Mouse (Mus musculus) right cerebral cortex, postnatal 25 days (tissue): ENCODE measurements around the gene Pla1a.
A peak's percentile ranks its signal among the peaks of the same experiment; 100 is the strongest.
"Not testable (repeated sequence)": the region's sequence is repeated elsewhere in the genome, so short reads cannot be mapped to it uniquely, and the experiment has no call there.

Source experiments
- DNase-seq: peaks from one replicate; pipeline ENCODE4 v3.0.0; 2022

Pla1a gene

GRCm38 (mm10) chr16:38456812-38457567 lies 24.0 kb upstream of the Pla1a start:
- DNase-seq, result no peak

- DNase-seq, result no peak
These were observed 22.8 kb upstream of the Pla1a start, which contains the start of gene Cd80 for GRCm38 (mm10) chr16:38455511-38456418. Gene Cd80 (plus strand): TSS chr16:38455561.

DNA sequence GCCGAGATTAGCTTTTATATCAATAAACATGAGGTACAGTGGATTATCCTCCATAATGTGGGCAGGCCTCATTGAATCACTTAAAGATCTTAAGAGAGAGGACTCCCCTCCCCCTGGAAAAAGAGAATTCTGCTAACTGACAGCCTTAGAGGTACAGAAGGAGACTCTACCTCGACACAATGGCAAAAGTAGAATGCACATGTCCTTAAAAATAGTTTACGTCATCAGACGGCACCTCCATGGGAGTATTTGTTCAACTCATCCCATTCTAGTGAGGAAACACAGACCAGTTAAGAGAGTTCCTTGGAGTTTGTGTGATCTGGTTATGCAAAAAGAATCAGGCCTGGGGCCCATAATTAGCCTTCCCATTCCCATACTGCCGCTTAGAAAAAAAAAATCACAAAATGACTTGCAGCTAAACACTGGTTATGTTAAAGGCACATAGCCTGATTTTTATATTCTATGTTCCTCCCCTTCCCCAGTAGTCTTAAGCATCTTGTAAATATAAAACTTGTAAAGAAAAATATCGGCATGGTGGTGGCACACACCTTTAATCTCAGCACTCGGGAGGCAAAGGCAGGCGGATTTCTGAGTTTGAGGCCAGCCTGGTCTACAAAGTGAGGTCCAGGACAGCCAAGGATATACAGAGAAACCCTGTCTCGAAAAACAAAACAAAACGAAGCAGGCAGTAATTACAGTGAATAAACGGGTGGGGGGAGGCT lies 21.7 kb upstream of the Pla1a start:
- no peak for DNase-seq

- DNase-seq, result no peak
These were observed 21.0 kb upstream of the Pla1a start for GRCm38 (mm10) chr16:38453952-38454351.

- no peak for DNase-seq
These were observed 20.2 kb upstream of the Pla1a start for GRCm38 (mm10) chr16:38453203-38453553.

DNA sequence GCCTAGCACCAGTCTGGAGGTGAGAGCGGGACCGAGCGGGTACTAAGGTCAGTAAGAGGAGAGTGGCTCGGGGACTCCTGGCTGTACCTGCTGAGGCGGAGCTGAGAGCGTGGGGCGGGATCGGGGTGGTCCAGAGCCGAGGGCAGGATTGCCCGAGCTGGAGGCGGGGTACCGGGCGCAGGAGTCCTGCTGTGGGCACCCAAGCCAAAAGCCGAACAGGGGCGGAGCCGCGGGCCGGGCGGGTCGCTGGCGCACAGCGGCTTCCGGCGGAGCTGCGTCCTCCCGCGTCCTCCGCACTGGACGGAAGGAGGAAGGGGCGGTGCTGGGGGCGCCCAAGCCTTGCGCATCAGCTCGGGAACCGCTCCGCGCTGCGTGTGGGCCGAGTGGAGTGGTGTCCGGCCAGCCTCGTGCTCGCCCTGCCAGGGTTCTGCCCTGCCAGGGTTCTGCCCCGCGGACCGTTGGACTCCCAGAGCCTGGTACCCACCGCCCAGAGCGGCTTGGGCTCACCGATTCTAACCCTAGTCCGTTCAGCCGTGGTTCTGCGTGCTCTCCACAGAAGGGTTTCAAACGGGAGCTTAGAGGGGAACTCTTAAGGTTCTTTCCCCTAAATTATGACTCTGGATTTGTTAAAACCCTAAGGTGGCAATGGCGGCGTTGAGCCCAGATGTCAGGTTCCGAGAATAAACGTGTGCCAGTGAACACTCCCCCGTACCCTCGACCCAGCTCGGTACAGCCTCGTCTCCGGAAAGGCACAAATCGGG lies 19.7 kb upstream of the Pla1a start, which contains the start of gene Adprh:
Gene Adprh, minus strand, starts transcription at position 262 of the 761 bp plus-strand sequence.
- peak; percentile 93 for DNase-seq

GRCm38 (mm10) chr16:38451421-38452205 lies 18.7 kb upstream of the Pla1a start:
- DNase-seq, result no peak

- no peak for DNase-seq
These were observed 17.8 kb upstream of the Pla1a start for GRCm38 (mm10) chr16:38450707-38451106.

DNA sequence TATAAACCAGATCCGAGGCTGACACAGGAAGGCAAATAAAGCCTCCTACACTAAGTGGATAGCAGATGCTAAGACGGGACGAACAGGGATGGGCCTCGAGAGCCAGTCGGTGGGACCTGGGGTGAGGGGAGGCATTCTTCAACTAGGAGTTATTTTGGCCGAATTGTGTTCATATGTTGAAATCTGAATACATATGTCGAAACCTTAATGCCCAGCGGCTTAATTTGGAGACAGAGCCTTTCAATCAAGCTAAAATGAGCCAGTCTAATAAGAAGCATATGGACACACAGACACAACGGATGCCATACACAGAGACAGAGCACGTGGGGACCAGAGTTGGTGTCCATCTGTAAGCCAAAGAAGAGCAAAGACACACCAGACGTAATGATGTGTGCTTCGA lies 15.5 kb upstream of the Pla1a start:
- DNase-seq, result no peak

- DNase-seq, result no peak
These were observed 14.4 kb upstream of the Pla1a start for GRCm38 (mm10) chr16:38447366-38447765.

DNA sequence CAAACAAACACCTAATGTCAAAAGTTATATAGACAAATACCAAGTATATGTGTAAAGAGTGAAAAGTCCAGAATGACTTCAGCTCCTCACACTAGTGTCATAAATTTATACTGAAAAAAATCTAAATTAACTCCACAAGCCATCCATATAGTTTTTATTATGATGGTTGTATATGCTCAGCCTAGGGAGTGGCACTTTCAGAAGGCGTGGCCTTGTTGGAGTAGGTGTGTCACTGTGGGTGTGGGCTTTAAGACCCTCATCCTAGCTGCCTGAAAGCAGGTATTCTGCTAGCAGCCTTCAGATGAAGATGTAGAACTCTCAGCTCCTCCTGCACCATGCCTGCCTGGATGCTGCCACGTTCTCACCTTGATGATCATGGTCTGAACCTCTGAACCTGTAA lies 13.2 kb upstream of the Pla1a start:
- DNase-seq, result not testable (repeated sequence)

GRCm38 (mm10) chr16:38445576-38445975 lies 12.6 kb upstream of the Pla1a start:
- no peak for DNase-seq

- no peak for DNase-seq
These were observed 12.1 kb upstream of the Pla1a start for GRCm38 (mm10) chr16:38445046-38445445.

- no peak for DNase-seq
These were observed 10.9 kb upstream of the Pla1a start for GRCm38 (mm10) chr16:38443721-38444464.

- DNase-seq, result no peak
These were observed 9.3 kb upstream of the Pla1a start for GRCm38 (mm10) chr16:38442216-38442615.

DNA sequence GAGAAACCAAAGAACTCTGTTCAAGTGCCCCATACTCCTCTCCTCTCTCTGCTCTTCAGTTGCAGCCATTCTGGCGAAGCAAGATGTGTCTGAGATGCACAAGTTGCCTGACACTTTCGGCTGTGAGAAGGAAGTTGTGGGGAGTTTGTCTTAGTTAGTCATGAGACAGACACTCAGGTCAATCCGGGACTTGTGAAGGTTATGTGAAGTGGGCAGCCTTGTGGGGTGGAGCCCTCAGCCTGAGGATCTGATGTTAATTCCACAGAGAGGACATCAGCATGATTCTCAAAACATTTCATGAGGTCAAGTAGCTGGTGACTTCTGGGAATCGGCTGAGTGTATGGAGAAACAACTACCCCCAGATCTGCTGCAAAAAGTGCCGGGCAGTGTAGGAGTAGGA lies 8.7 kb upstream of the Pla1a start:
- no peak for DNase-seq

DNA sequence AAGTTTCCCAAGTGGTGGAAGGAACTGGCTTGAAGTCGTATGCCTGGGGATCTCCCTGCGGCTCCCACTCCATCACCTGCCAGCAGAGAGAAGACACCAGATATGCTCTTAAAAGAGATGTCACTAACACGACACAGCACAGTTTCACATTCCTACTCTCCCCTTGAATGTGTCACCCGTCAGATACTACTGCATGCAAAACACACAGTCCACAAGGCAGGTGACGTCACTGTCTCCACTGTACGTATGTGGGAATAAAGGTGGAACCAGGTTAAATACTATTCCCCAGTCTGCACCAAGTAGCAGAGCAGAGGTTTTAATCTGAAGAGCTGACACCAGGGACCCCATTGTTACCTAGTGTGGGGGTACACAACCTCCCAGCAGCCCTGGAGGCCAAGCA lies 7.5 kb upstream of the Pla1a start:
- no peak for DNase-seq

GRCm38 (mm10) chr16:38439190-38439589 lies 6.2 kb upstream of the Pla1a start:
- no peak for DNase-seq

GRCm38 (mm10) chr16:38434295-38434795 lies 1.4 kb upstream of the Pla1a start:
- no peak for DNase-seq

DNA sequence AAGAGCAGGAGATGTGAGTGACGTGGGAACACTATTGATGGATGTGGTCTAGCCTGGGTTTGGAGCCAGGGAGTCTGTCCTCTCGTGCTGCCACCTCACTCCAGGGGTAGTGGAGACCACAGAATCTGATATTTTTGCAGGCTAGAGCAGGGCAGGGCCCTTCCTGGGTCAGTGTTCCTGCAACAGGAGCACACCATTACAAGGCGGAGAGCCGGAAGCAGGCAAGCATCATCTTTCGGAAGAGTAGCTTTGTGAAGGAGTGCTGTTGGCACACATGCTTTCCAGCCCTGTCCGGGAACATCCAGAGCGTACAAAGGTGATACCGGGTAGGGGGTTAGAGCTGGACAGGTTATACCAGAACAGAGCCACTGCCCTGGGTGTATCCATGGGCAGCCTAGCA lies 569 bp upstream of the Pla1a start:
- no peak for DNase-seq
